Mouse (Mus musculus) embryonic fibroblast, embryonic 13.5 days (primary cell): ENCODE measurements at regions not wholly inside any gene's neighbourhood (a gene's known extent, or its start where the extent isn't known, plus 50 kb on each side); places are given as distances from the start of the nearest gene placed in this dataset.

ENCODE experiments used
- CTCF ChIP-seq: IDR thresholded peaks from 2 replicates; pipeline ENCODE4 v1.5.1; 2011; ENCODE audit warnings: mild to moderate bottlenecking, control low read depth, low read length, moderate library complexity, borderline replicate concordance; ENCODE audit not compliant: insufficient read depth
- POLR2A ChIP-seq: IDR thresholded peaks from 2 replicates; pipeline ENCODE4 v1.6.1; 2011; ENCODE audit warnings: low read depth, mild to moderate bottlenecking, control low read depth, low read length, moderate library complexity

- TF ChIP-seq CTCF (no peak), POLR2A (no peak)
Measured at GRCm38 (mm10) chr4:33594997-33595657, 285.0 kb downstream of the Rngtt start.
